Mouse (Mus musculus) hindbrain, postnatal 0 days (tissue): Measurements from ENCODE around the gene Comp. TPM values are rescaled to one million over a fixed set of nuclear protein-coding genes. Genes with fewer than 3 reads are reported as not detected.

Source experiments
- ATAC-seq: fragments of 200-750 bp; cut with Nextera tagmentation; 2 replicates; pipeline ENCODE4 v1.8.0; 2017; ENCODE audit warnings: mild to moderate bottlenecking, moderate TSS enrichment, moderate library complexity
- DNase-seq: peaks from one replicate; pipeline ENCODE4 v3.0.0-alpha.2; 2015; ENCODE audit warnings: low spot score
- H3K27ac ChIP-seq: fragments of 300-500 bp; sonication (generic); 2 replicates; pipeline ENCODE4 v1.5.1; 2014; ENCODE audit warnings: mild to moderate bottlenecking
- H3K27me3 ChIP-seq: fragments of 300-500 bp; sonication (generic); 2 replicates; pipeline ENCODE4 v1.6.1; 2014; ENCODE audit warnings: low read length, mixed read lengths; ENCODE audit not compliant: insufficient read depth
- H3K36me3 ChIP-seq: fragments of 300-500 bp; sonication (generic); 2 replicates; pipeline ENCODE4 v1.6.1; 2014; ENCODE audit warnings: low read length, mixed read lengths; ENCODE audit not compliant: insufficient read depth
- H3K4me1 ChIP-seq: fragments of 300-500 bp; sonication (generic); 2 replicates; pipeline ENCODE4 v1.6.1; 2014; ENCODE audit warnings: antibody characterized with exemption, low read length, mixed read lengths; ENCODE audit not compliant: insufficient read depth
- H3K4me2 ChIP-seq: fragments of 300-500 bp; sonication (generic); 2 replicates; pipeline ENCODE4 v1.6.1; 2014; ENCODE audit warnings: low read depth, mild to moderate bottlenecking, low read length, moderate library complexity, mixed read lengths
- H3K4me3 ChIP-seq: fragments of 300-500 bp; sonication (generic); 2 replicates; pipeline ENCODE4 v1.5.1; 2014; ENCODE audit warnings: low read length
- H3K9ac ChIP-seq: fragments of 300-500 bp; sonication (generic); replicated peaks from 2 replicates; pipeline ENCODE4 v1.6.1; 2014; ENCODE audit warnings: mild to moderate bottlenecking, low read length, moderate library complexity, mixed read lengths
- H3K9me3 ChIP-seq: fragments of 300-500 bp; sonication (generic); 2 replicates; pipeline ENCODE4 v1.6.1; 2016; ENCODE audit warnings: low read length, mixed read lengths
- CTCF ChIP-seq: IDR thresholded peaks from 2 replicates; pipeline ENCODE4 v1.5.1; 2016; ENCODE audit warnings: antibody characterized with exemption, control low read depth, low read depth
- WGBS: fragments of 180-500 bp; shearing (Covaris S2); extraction: QIAGEN DNeasy Blood & Tissue Kit; methylation state at CpG from one replicate; pipeline ENCODE4 v1.1.7; 2014; 5-methylcytosine and 5-hydroxymethylcytosine counted together
- polyA plus RNA-seq: library from polyadenylated mRNA; unstranded; fragments of >200 nt; fragmentation: Nextera tagmentation; extraction: Ambion mirVana; gene quantifications from 2 replicates; pipeline ENCODE4 v1.2.1, GENCODE M21; 2015
- total RNA-seq: library from RNA; depleted of rRNA; stranded (reverse); fragments of >200 nt; gene quantifications from 2 replicates; pipeline ENCODE4 v1.2.3, GENCODE M21; 2014

The Comp gene
- total and polyA plus RNA-seq, 2 experiments from 2014 or later, result 0.21 to 0.25 TPM

GRCm38 (mm10) chr8:70361484-70362032 is 11.8 kb upstream of the Comp start:
- TF ChIP-seq CTCF, result no peak
- no peak overlapping the region for H3K9ac ChIP-seq
- H3K36me3 ChIP-seq, result no peaks in the 10 kb centered on the region
- H3K4me1 ChIP-seq, result no peaks in the 10 kb centered on the region
- H3K9me3 ChIP-seq, result no peaks in the 10 kb centered on the region
- DNase-seq (no peak), ATAC-seq (no peak)
- WGBS, result 76% methylated on average over 10 of the region's 10 CpGs
- H3K4me3 ChIP-seq, result no peak overlapping the region
- no peak overlapping the region for H3K27ac ChIP-seq
- no peak overlapping the region for H3K4me2 ChIP-seq
- no peaks in the 10 kb centered on the region for H3K27me3 ChIP-seq

DNA sequence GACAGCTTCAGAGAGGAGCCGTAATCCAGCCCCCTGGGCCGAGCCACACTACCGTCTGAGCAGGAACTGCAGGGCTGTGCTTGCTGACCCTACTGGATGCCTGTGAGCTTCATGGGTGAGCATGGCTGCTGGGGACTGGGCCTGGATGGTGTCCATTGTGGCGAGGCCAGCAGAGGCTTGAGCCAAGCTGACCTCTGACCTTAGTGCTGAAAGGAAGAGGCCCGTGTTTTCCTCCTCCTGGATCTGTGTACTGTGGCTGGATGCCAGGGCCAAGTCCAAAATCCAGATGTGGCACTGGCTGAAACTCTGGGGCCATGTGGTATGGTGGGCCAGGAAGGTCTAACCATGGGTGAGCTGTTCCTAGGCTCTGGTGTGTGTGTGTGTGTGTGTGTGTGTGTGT is 9.3 kb upstream of the Comp start:
- no peak for TF ChIP-seq CTCF

GRCm38 (mm10) chr8:70366588-70366987 is 6.8 kb upstream of the Comp start:
- H3K4me1 ChIP-seq, result no peaks in the 10 kb centered on the region
- no peak for ATAC-seq
- no peak for DNase-seq
- WGBS, result 65% methylated on average over 5 of the region's 5 CpGs
- H3K9ac ChIP-seq, result no peak overlapping the region
- H3K4me2 ChIP-seq, result no peak overlapping the region
- H3K27ac ChIP-seq, result no peak overlapping the region
- H3K4me3 ChIP-seq, result no peak overlapping the region
- peaks cover 1% of the 10 kb centered on the region; the same call in 1 of the 2 replicates for H3K27me3 ChIP-seq
- no peak for TF ChIP-seq CTCF
- H3K36me3 ChIP-seq, result no peaks in the 10 kb centered on the region
- H3K9me3 ChIP-seq, result no peaks in the 10 kb centered on the region

More for the DNA sequence above, 9.3 kb upstream of the Comp start:
- WGBS, result 26% methylated on average over 5 of the region's 5 CpGs
- Histone ChIP-seq H3K4me2 (no peak overlapping the region), H3K27me3 (no peaks in the 10 kb centered on the region), H3K9ac (no peak overlapping the region), H3K4me3 (no peak overlapping the region), H3K27ac (no peak overlapping the region), H3K9me3 (no peaks in the 10 kb centered on the region), H3K36me3 (no peaks in the 10 kb centered on the region), H3K4me1 (no peaks in the 10 kb centered on the region)
- ATAC-seq (no peak), DNase-seq (no peak)

- WGBS, result 66% methylated on average over 7 of the region's 7 CpGs
- H3K4me3 ChIP-seq, result no peak overlapping the region
- no peak overlapping the region for H3K4me2 ChIP-seq
- DNase-seq (no peak), ATAC-seq (no peak)
- no peak overlapping the region for H3K9ac ChIP-seq
- H3K27me3 ChIP-seq, result peaks cover 34% of the 10 kb centered on the region
- H3K36me3 ChIP-seq, result no peaks in the 10 kb centered on the region
- no peaks in the 10 kb centered on the region for H3K4me1 ChIP-seq
- no peak overlapping the region for H3K27ac ChIP-seq
- no peak for TF ChIP-seq CTCF
- no peaks in the 10 kb centered on the region for H3K9me3 ChIP-seq
Measured at GRCm38 (mm10) chr8:70370476-70370875, 2.9 kb upstream of the Comp start.

GRCm38 (mm10) chr8:70371951-70372350 is 1.4 kb upstream of the Comp start:
- no peaks in the 10 kb centered on the region for H3K4me1 ChIP-seq

DNA sequence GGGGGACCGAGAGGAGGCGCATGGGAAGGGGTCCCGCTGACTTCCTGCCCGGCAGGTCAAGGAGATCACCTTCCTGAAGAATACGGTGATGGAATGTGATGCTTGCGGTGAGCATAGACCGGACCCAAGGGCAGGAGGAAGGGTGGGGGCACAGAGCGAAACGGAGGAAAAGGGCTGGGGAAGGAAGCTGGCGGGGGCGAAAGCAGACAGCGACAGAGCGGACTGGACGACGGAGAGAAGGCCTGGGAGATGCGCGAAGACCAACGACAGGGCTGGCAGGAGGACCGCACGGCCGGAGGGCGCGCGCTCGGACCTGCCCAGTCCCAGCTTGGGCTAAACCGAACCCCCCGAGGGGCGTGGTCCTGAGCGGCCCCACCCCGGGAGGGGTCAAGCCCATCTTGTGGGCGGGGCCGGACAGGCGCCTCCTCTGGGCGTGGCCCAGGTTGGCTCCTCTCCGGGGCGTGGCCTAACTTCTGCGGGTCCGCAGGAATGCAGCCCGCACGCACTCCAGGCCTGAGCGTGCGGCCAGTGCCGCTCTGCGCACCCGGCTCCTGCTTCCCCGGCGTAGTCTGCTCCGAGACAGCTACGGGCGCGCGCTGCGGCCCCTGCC is 1.1 kb downstream of the Comp start:
- H3K9ac ChIP-seq, result no peak overlapping the region
- no peak for TF ChIP-seq CTCF
- peaks cover 63% of the 10 kb centered on the region for H3K27me3 ChIP-seq
- no peak overlapping the region for H3K27ac ChIP-seq
- no peaks in the 10 kb centered on the region for H3K9me3 ChIP-seq
- H3K4me2 ChIP-seq, result peak overlapping the region; percentile 33
- H3K36me3 ChIP-seq, result no peaks in the 10 kb centered on the region
- H3K4me1 ChIP-seq, result no peaks in the 10 kb centered on the region
- peak overlapping the region; percentile 17 for H3K4me3 ChIP-seq
- peak; percentile 58 for ATAC-seq
- 2% methylated on average over 41 of the region's 53 CpGs for WGBS
- DNase-seq, result peak; percentile 50

More at GRCm38 (mm10) chr8:70371951-70372350, 1.4 kb upstream of the Comp start:
- Histone ChIP-seq H3K9ac (no peak overlapping the region), H3K4me3 (no peak overlapping the region), H3K4me2 (no peak overlapping the region), H3K9me3 (no peaks in the 10 kb centered on the region), H3K27ac (no peak overlapping the region), H3K27me3 (peaks cover 48% of the 10 kb centered on the region), H3K36me3 (no peaks in the 10 kb centered on the region)
- no peak for TF ChIP-seq CTCF
- DNase-seq, result no peak
- 32% methylated on average over 6 of the region's 6 CpGs for WGBS
- ATAC-seq, result no peak

- Histone ChIP-seq H3K27ac (no peak overlapping the region), H3K4me3 (0 out of 2 replicates have a peak overlapping the region, but pooled peaks have one; percentile 17), H3K9ac (no peak overlapping the region), H3K27me3 (peaks cover 63% of the 10 kb centered on the region), H3K9me3 (no peaks in the 10 kb centered on the region), H3K4me2 (no peak overlapping the region), H3K36me3 (no peaks in the 10 kb centered on the region), H3K4me1 (no peaks in the 10 kb centered on the region)
- no peak for ATAC-seq
- no peak for DNase-seq
- TF ChIP-seq CTCF, result no peak
- 7% methylated on average over 35 of the region's 35 CpGs for WGBS
Measured at GRCm38 (mm10) chr8:70375212-70375859, 2.0 kb downstream of the Comp start.
